Mouse (Mus musculus) olfactory bulb, adult 2 months (tissue): ENCODE results near the gene Pgghg. TPM values are rescaled to one million over a fixed set of nuclear protein-coding genes. Genes with fewer than 3 reads are reported as not detected.
A peak's percentile ranks its signal among the peaks of the same experiment; 100 is the strongest.
"Not testable (repeated sequence)": the region's sequence is repeated elsewhere in the genome, so short reads cannot be mapped to it uniquely, and the experiment has no call there.

Experiments
- H3K27ac ChIP-seq: fragments of 200-500 bp; 2 replicates; pipeline ENCODE4 v1.5.1; 2012; ENCODE audit warnings: low read depth, low read length; ENCODE audit not compliant: insufficient read depth
- H3K4me1 ChIP-seq: fragments of 200-500 bp; 2 replicates; pipeline ENCODE4 v1.6.1; 2012; ENCODE audit warnings: low read length; ENCODE audit not compliant: control insufficient read depth, insufficient read depth
- H3K4me3 ChIP-seq: fragments of 200-500 bp; 2 replicates; pipeline ENCODE4 v1.5.1; 2012; ENCODE audit warnings: mild to moderate bottlenecking, low read depth, low read length, moderate library complexity; ENCODE audit not compliant: insufficient read depth
- CTCF ChIP-seq: fragments of 200-500 bp; IDR thresholded peaks from 2 replicates; pipeline ENCODE4 v1.5.1; 2012; ENCODE audit warnings: low read depth, mild to moderate bottlenecking, low read length, moderate library complexity; ENCODE audit not compliant: insufficient read depth
- POLR2A ChIP-seq: fragments of 200-500 bp; IDR thresholded peaks from 2 replicates; pipeline ENCODE4 v1.6.1; 2012; ENCODE audit warnings: mild to moderate bottlenecking, low read depth, low read length, moderate library complexity; ENCODE audit not compliant: insufficient read depth
- WGBS: fragments of 180-500 bp; shearing (Covaris S2); methylation state at CpG from one replicate; pipeline ENCODE4 v1.1.7; 2018; 5-methylcytosine and 5-hydroxymethylcytosine counted together
- polyA plus RNA-seq: library from polyadenylated mRNA; stranded (reverse); fragments of >200 nt; gene quantifications from 2 replicates; pipeline ENCODE4 v1.2.4, GENCODE M21; 2012; ENCODE audit warnings: low replicate concordance; ENCODE audit not compliant: missing spikeins, insufficient read depth, insufficient read length

Gene Pgghg
- polyA plus RNA-seq, 1 experiment: not detected

DNA sequence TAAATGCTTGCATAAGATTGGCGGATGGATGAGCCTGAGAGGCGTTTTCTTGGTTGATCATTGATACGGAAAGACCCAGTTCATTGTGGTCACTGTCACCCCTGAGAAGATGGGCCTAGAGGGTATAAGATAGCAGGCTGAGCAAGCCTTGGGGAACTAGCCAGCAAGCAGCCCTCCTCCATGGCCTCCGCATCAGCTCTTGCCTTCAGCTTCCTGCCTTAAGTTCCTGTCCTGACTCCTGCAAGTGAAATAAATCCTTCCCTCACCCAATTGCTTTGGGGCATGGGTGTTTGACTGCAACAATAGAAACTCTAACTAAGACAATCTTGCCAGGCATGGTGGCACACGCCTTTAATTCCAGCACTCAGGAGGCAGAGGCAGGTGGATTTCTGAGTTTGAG, 18.8 kb downstream of the Pgghg start:
- no peak overlapping the region for H3K4me3 ChIP-seq
- peaks cover 4% of the 10 kb centered on the region; the same call in 1 of the 2 replicates for H3K4me1 ChIP-seq
- WGBS: 82% methylated on average over 5 of the region's 5 CpGs
- TF ChIP-seq POLR2A: no peak
- TF ChIP-seq CTCF: no peak
- H3K27ac ChIP-seq: no peak overlapping the region

DNA sequence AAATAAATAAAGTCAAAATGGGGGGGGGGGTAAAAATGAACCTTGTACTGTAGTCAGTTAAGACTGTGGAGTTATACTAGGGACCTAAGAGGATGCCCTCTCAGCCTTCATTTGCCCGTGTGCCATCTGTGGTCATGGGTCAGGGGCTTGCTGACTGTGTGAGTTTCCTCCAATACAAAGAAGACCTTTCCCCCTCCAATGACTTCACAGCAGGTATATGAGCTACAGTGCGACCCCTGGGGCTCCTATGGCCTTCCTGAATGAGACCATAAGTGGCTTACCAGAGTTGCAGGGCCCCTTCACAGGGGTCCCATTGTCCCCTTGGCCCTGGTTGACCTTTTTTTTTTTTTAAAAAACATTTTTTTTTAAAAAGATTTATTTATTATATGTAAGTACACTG, 20.2 kb downstream of the Pgghg start:
- Histone ChIP-seq H3K27ac (no peak overlapping the region), H3K4me3 (no peak overlapping the region), H3K4me1 (peaks cover 2% of the 10 kb centered on the region; the same call in 1 of the 2 replicates)
- 88% methylated on average over 2 of the region's 2 CpGs for WGBS
- TF ChIP-seq CTCF (no peak), POLR2A (no peak)

DNA sequence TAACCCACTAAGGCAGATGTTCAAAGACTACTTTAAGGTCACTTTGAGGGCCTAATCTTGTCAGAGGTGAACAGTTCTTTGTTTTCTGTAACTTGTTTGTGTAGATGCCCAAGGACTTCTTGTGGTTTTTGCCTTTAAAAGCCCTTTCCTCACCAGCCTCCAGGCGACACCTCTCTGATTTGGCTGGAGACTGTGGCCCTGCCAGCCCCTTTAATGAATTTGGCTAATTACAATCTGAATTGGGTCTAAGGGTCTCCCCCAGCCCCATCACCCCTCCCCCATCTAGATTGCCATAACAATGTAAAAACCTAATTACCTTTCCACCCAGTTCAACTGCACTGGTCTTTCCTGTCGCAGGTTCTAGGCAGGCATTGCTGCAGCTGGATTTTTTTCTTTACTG, 21.5 kb downstream of the Pgghg start:
- Histone ChIP-seq H3K4me3 (no peak overlapping the region), H3K27ac (no peak overlapping the region), H3K4me1 (peaks cover 1% of the 10 kb centered on the region; the same call in 1 of the 2 replicates)
- 84% methylated on average over 2 of the region's 2 CpGs for WGBS
- TF ChIP-seq CTCF: no peak
- no peak for TF ChIP-seq POLR2A

DNA sequence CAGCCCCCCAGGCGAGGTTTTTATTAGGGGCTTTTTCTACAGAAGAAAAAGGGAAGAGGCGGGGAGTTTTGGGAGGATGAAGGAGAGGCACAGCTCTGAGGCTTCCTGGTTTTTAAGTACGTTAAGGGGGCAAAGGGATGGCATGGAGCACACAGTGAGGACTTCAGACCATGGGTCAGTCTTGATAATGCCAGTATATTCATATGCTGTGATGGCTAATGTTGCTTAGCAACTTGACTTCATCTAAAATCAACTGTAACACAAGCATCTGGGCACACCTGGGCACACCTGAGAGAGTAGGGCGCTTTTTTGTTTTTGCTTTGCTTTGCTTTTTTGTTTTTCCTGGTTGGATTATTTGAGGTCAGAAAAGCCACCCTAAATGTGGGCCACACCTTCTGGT, 25.7 kb downstream of the Pgghg start, which contains the start of gene Ifitm1:
Ifitm1 (plus strand) TSS at position 301 of the 400 bp plus-strand sequence.
- H3K27ac ChIP-seq: no peak within 1 kb of the TSS
- WGBS: 91% methylated on average over 4 of the region's 4 CpGs

DNA sequence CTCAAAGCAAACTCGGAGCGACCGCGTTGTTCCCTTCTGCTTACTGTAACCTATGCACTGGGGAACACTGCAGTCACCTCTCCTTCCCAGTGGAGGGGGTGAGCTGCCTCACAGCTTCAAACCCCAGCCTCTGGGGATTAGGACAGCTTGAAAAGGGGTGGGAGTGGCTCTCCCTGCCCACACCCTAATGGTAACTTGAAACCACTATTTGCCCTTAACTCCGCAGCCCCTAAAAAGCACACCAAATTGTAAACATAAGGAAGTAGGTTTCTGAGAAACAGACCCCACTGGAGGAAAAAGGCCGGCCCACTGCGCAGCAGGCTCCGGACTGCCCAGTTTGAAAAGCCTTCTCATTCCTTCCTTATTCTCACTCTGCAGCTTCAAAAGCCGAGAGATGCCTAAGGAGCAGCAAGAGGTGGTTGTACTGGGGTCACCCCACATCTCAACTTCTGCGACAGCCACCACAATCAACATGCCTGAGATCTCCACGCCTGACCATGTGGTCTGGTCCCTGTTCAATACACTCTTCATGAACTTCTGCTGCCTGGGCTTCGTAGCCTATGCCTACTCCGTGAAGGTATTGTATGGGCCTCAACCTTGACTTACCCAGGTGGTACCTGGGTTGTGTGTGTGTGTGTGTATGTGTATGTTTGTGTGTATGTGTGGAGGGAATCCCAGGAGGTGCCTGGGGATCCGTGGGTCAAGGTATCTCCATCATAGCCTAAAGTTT, 26.8 kb downstream of the Pgghg start:
- 54% methylated on average over 14 of the region's 14 CpGs for WGBS
- no peak overlapping the region for H3K27ac ChIP-seq

More for the DNA sequence above, 25.7 kb downstream of the Pgghg start, which contains the start of gene Ifitm1:
- H3K4me1 ChIP-seq: peaks cover 6% of the 10 kb centered on the region; the same call in 1 of the 2 replicates
- TF ChIP-seq POLR2A: no peak
- TF ChIP-seq CTCF: no peak
- H3K4me3 ChIP-seq: no peak within 1 kb of the TSS

DNA sequence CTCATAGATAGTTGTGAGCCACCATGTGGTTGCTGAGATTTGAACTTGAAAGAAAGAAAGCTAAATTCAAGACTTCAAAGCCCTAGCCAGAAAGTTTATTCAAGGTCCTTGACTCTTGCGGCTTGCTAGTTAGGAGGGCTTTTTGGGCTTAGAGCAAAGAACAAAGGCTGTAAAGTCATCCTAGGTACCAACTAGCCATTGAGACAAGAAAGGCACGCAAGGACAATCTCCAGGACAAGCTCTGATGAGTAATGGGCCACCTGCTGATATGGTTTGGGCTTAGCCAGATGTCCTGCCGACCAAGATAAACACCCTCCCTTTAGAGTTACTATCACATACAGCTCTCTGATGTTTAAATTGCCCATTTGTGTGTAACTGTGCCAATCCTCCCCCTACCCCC, 27.5 kb downstream of the Pgghg start:
- H3K4me3 ChIP-seq, H3K4me1 ChIP-seq, H3K27ac ChIP-seq: not testable (repeated sequence)
- WGBS: 57% methylated on average over 3 of the region's 3 CpGs

More for the DNA sequence above, 26.8 kb downstream of the Pgghg start:
- Histone ChIP-seq H3K4me3 (no peak overlapping the region), H3K4me1 (peaks cover 6% of the 10 kb centered on the region; the same call in 1 of the 2 replicates)
- no peak for TF ChIP-seq CTCF
- no peak for TF ChIP-seq POLR2A

DNA sequence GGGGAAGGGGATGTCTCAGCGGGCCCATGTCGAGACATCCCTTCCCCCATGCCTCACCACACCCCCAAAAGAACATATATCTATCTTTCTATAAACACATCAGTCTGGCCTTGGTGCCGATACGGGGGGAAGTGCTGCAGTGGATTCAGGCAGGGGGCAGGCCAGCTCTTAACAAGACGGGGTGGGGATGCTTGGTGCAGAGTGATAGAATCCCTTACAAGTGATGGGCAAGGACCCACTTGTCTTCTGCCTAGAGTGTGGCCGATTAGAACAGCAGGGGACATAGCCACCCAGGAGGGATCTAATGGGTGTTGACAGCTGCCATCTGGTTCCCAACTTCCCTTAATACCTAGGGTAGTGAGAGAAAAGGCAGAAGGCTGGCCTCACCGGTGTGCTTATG, 29.7 kb downstream of the Pgghg start:
- Histone ChIP-seq H3K27ac (no peak overlapping the region), H3K4me3 (no peak overlapping the region), H3K4me1 (peaks cover 9% of the 10 kb centered on the region)
- no peak for TF ChIP-seq CTCF
- TF ChIP-seq POLR2A: no peak
- WGBS: 69% methylated on average over 7 of the region's 7 CpGs

DNA sequence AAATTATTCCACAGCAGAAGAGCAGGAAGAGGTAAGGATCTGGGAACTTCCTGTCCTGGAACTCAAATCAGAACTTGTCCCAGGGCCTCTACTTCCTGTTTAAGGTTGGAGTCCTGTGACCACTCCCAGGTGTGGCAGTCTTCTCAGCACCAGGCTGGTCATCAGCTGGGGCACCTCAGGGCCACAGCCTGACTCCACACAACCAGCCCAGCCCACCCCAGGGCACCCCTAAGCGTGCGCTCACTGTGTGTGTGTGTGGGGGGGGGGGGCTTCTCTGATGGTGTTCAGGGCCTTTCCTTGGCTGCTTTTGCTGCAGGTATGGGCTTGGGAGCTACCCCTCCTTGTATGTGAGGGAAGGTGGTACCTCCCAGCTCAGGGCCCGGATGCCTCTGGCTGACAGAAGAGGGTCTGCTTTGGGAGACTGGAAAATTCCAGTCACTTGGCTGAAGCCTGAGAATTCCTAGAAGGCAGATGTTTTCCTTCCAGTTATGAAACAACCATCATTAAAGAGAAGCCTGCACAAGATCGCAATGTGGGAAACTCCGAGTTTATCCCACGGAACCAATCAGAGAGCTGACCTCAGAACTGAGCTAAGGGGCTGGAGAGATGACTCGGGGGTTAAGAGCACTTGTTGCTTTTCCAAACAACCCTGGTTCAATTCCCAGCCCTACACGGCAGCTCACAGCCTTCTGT, 30.4 kb downstream of the Pgghg start:
- no peak overlapping the region for H3K27ac ChIP-seq
- WGBS: 83% methylated on average over 8 of the region's 8 CpGs
- no peak overlapping the region for H3K4me3 ChIP-seq
- H3K4me1 ChIP-seq: peaks cover 9% of the 10 kb centered on the region
- TF ChIP-seq CTCF (no peak), POLR2A (no peak)

DNA sequence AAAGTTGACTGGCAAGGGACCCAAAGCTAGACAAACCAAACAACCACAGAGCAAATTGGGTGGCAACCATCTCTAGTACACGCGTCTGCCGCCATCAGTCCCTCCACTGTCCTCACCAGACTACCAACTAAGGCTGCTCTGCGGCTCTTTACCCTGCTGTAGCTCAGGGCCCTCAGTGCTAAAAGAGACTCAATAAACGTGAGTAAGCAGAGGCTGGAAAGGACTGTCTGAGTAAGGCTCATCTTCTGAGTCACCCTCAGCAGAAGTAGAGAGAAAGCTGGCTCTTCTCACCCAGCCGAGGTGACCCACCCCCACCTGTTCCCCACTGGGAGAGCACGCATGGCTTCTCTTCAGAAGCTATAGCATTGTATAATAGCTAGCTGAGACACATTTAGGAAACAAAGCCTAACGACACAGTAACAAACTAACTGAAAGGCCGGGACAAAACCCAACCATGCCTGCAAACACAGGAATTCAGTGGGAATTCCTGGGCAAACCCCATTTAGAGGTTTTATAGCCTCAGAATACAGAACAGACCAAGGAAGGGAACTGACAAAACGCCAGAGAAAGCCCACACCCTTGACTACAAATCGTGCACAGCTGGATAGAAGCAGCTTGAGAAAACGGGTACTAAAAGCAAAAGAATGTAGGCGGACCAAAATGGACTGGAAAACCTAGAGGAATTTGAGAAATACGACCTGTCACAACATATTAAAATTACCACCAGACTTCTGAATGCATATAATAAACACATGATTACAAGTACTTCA, 32.4 kb downstream of the Pgghg start:
- Histone ChIP-seq H3K27ac (peak overlapping the region; percentile 54; the same call in 1 of the 2 replicates), H3K4me3 (no peak overlapping the region), H3K4me1 (peaks cover 5% of the 10 kb centered on the region; the same call in 1 of the 2 replicates)
- TF ChIP-seq POLR2A (no peak), CTCF (no peak)
- WGBS: 27% methylated on average over 14 of the region's 14 CpGs
